Mouse (Mus musculus): ENCODE results near the gene Nfatc3. TPM values are rescaled to one million over a fixed set of nuclear protein-coding genes. Genes with fewer than 3 reads are reported as not detected.

Gene Nfatc3
- polyA plus RNA-seq, 1 experiment = 78.3 TPM

- H3K4me3 ChIP-seq (ENCODE audit: low read depth, low read length) = peak overlapping the region; percentile 81
- no peak for TF ChIP-seq EP300 (IDR thresholded peaks at IDR 0.05; ENCODE audit: insufficient read depth, low read depth, low read length)
- no peak for TF ChIP-seq POLR2A (IDR thresholded peaks at IDR 0.05; ENCODE audit: insufficient read depth, low read length)
- no peak for TF ChIP-seq CTCF (IDR thresholded peaks at IDR 0.05; ENCODE audit: low read depth, low read length)
- no peak overlapping the region for H3K27ac ChIP-seq (ENCODE audit: insufficient read depth, low read length)
- no peaks in the 10 kb centered on the region for H3K9me3 ChIP-seq (replicated peaks; ENCODE audit: control insufficient read depth, insufficient read depth, low read length, poor library complexity, severe bottlenecking)
- no peaks in the 10 kb centered on the region for H3K4me1 ChIP-seq (ENCODE audit: control insufficient read depth, insufficient read depth, low read length)
- H3K27me3 ChIP-seq (ENCODE audit: control insufficient read depth, insufficient read depth, low read length, poor library complexity, severe bottlenecking) = no peaks in the 10 kb centered on the region
- peak overlapping the region; percentile 59 for H3K9ac ChIP-seq (ENCODE audit: low read depth, poor library complexity, severe bottlenecking)
- H3K36me3 ChIP-seq (ENCODE audit: control insufficient read depth, insufficient read depth, low read length, poor library complexity, severe bottlenecking) = no peaks in the 10 kb centered on the region; the same call in 1 of the 2 replicates
Observed at GRCm38 (mm10) chr8:106151041-106151440, 92.4 kb downstream of the Nfatc3 start.

- Histone ChIP-seq H3K4me3 (ENCODE audit: low read depth, low read length) (no peak overlapping the region), H3K9me3 (replicated peaks; ENCODE audit: control insufficient read depth, insufficient read depth, low read length, poor library complexity, severe bottlenecking) (no peaks in the 10 kb centered on the region), H3K4me1 (ENCODE audit: control insufficient read depth, insufficient read depth, low read length) (no peaks in the 10 kb centered on the region), H3K27me3 (ENCODE audit: control insufficient read depth, insufficient read depth, low read length, poor library complexity, severe bottlenecking) (no peaks in the 10 kb centered on the region), H3K36me3 (ENCODE audit: control insufficient read depth, insufficient read depth, low read length, poor library complexity, severe bottlenecking) (no peaks in the 10 kb centered on the region; the same call in 1 of the 2 replicates), H3K9ac (ENCODE audit: low read depth, poor library complexity, severe bottlenecking) (no peak overlapping the region), H3K27ac (ENCODE audit: insufficient read depth, low read length) (no peak overlapping the region)
- TF ChIP-seq CTCF (IDR thresholded peaks at IDR 0.05; ENCODE audit: low read depth, low read length) (no peak), EP300 (IDR thresholded peaks at IDR 0.05; ENCODE audit: insufficient read depth, low read depth, low read length) (no peak), POLR2A (IDR thresholded peaks at IDR 0.05; ENCODE audit: insufficient read depth, low read length) (no peak)
Observed at GRCm38 (mm10) chr8:106152876-106153275, 94.2 kb downstream of the Nfatc3 start.

- Histone ChIP-seq H3K9ac (ENCODE audit: low read depth, poor library complexity, severe bottlenecking) (no peak overlapping the region), H3K36me3 (ENCODE audit: control insufficient read depth, insufficient read depth, low read length, poor library complexity, severe bottlenecking) (no peaks in the 10 kb centered on the region; the same call in 1 of the 2 replicates), H3K9me3 (replicated peaks; ENCODE audit: control insufficient read depth, insufficient read depth, low read length, poor library complexity, severe bottlenecking) (no peaks in the 10 kb centered on the region), H3K4me3 (ENCODE audit: low read depth, low read length) (no peak overlapping the region), H3K27me3 (ENCODE audit: control insufficient read depth, insufficient read depth, low read length, poor library complexity, severe bottlenecking) (no peaks in the 10 kb centered on the region), H3K27ac (ENCODE audit: insufficient read depth, low read length) (no peak overlapping the region), H3K4me1 (ENCODE audit: control insufficient read depth, insufficient read depth, low read length) (no peaks in the 10 kb centered on the region)
- TF ChIP-seq CTCF (IDR thresholded peaks at IDR 0.05; ENCODE audit: low read depth, low read length) = no peak
- TF ChIP-seq EP300 (IDR thresholded peaks at IDR 0.05; ENCODE audit: insufficient read depth, low read depth, low read length) = no peak
- TF ChIP-seq POLR2A (IDR thresholded peaks at IDR 0.05; ENCODE audit: insufficient read depth, low read length) = no peak
Observed at GRCm38 (mm10) chr8:106157419-106157818, 98.8 kb downstream of the Nfatc3 start.

- Histone ChIP-seq H3K36me3 (ENCODE audit: control insufficient read depth, insufficient read depth, low read length, poor library complexity, severe bottlenecking) (peaks cover 5% of the 10 kb centered on the region; the same call in 1 of the 2 replicates), H3K9ac (ENCODE audit: low read depth, poor library complexity, severe bottlenecking) (no peak overlapping the region), H3K9me3 (replicated peaks; ENCODE audit: control insufficient read depth, insufficient read depth, low read length, poor library complexity, severe bottlenecking) (no peaks in the 10 kb centered on the region), H3K4me3 (ENCODE audit: low read depth, low read length) (no peak overlapping the region), H3K27me3 (ENCODE audit: control insufficient read depth, insufficient read depth, low read length, poor library complexity, severe bottlenecking) (no peaks in the 10 kb centered on the region), H3K4me1 (ENCODE audit: control insufficient read depth, insufficient read depth, low read length) (no peaks in the 10 kb centered on the region), H3K27ac (ENCODE audit: insufficient read depth, low read length) (no peak overlapping the region)
- TF ChIP-seq POLR2A (IDR thresholded peaks at IDR 0.05; ENCODE audit: insufficient read depth, low read length) (no peak), EP300 (IDR thresholded peaks at IDR 0.05; ENCODE audit: insufficient read depth, low read depth, low read length) (no peak)
Observed at GRCm38 (mm10) chr8:106158381-106158780, 99.7 kb downstream of the Nfatc3 start.

- no peaks in the 10 kb centered on the region for H3K4me1 ChIP-seq (ENCODE audit: control insufficient read depth, insufficient read depth, low read length)
Observed at GRCm38 (mm10) chr8:106159876-106160275, 101.2 kb downstream of the Nfatc3 start.

GRCm38 (mm10) chr8:106163251-106163650 is 104.6 kb downstream of the Nfatc3 start:
- H3K27ac ChIP-seq (ENCODE audit: insufficient read depth, low read length) = no peak overlapping the region
- peaks cover 14% of the 10 kb centered on the region; the same call in 1 of the 2 replicates for H3K36me3 ChIP-seq (ENCODE audit: control insufficient read depth, insufficient read depth, low read length, poor library complexity, severe bottlenecking)
- no peaks in the 10 kb centered on the region for H3K4me1 ChIP-seq (ENCODE audit: control insufficient read depth, insufficient read depth, low read length)
- H3K4me3 ChIP-seq (ENCODE audit: low read depth, low read length) = no peak overlapping the region
- TF ChIP-seq EP300 (IDR thresholded peaks at IDR 0.05; ENCODE audit: insufficient read depth, low read depth, low read length) (no peak), POLR2A (IDR thresholded peaks at IDR 0.05; ENCODE audit: insufficient read depth, low read length) (no peak), CTCF (IDR thresholded peaks at IDR 0.05; ENCODE audit: low read depth, low read length) (no peak)
- H3K9ac ChIP-seq (ENCODE audit: low read depth, poor library complexity, severe bottlenecking) = no peak overlapping the region
- no peaks in the 10 kb centered on the region for H3K27me3 ChIP-seq (ENCODE audit: control insufficient read depth, insufficient read depth, low read length, poor library complexity, severe bottlenecking)
- no peaks in the 10 kb centered on the region for H3K9me3 ChIP-seq (replicated peaks; ENCODE audit: control insufficient read depth, insufficient read depth, low read length, poor library complexity, severe bottlenecking)

More at GRCm38 (mm10) chr8:106159876-106160275, 101.2 kb downstream of the Nfatc3 start:
- H3K9ac ChIP-seq (ENCODE audit: low read depth, poor library complexity, severe bottlenecking) = no peak overlapping the region
- TF ChIP-seq EP300 (IDR thresholded peaks at IDR 0.05; ENCODE audit: insufficient read depth, low read depth, low read length) (no peak), POLR2A (IDR thresholded peaks at IDR 0.05; ENCODE audit: insufficient read depth, low read length) (no peak), CTCF (IDR thresholded peaks at IDR 0.05; ENCODE audit: low read depth, low read length) (no peak)
- no peak overlapping the region for H3K27ac ChIP-seq (ENCODE audit: insufficient read depth, low read length)
- H3K9me3 ChIP-seq (replicated peaks; ENCODE audit: control insufficient read depth, insufficient read depth, low read length, poor library complexity, severe bottlenecking) = no peaks in the 10 kb centered on the region
- no peak overlapping the region for H3K4me3 ChIP-seq (ENCODE audit: low read depth, low read length)
- H3K27me3 ChIP-seq (ENCODE audit: control insufficient read depth, insufficient read depth, low read length, poor library complexity, severe bottlenecking) = no peaks in the 10 kb centered on the region
- H3K36me3 ChIP-seq (ENCODE audit: control insufficient read depth, insufficient read depth, low read length, poor library complexity, severe bottlenecking) = peaks cover 14% of the 10 kb centered on the region; the same call in 1 of the 2 replicates
